8 mouse cellular contexts compared by ENCODE assay signal in genomic region chr19:23960275-23960674, GRCm38 (mm10).
A peak's percentile ranks its signal among the peaks of the same experiment; 100 is the strongest.
DNase-seq lines count a peak whose midpoint lies in the region; ATAC-seq lines count a peak whose summit lies in the region.

No protein-coding gene starts in this region.

- no peaks in the 10 kb centered on the region for H3K27me3 ChIP-seq in midbrain, embryonic 16.5 days (ENCODE audit: control insufficient read depth, insufficient read depth, low read depth, low read length)

- no peaks in the 10 kb centered on the region for H3K9me3 ChIP-seq in midbrain, embryonic 16.5 days (replicated peaks; ENCODE audit: control insufficient read depth, low read length, poor library complexity, severe bottlenecking)

- peak; percentile 46; the same call in 1 of the 2 replicates for ATAC-seq in midbrain, embryonic 16.5 days
- no peak for ATAC-seq in CD4-positive, CD25-positive, alpha-beta regulatory T cell, adult 4 months

- 0 out of 2 replicates have a peak overlapping the region, but pooled peaks have one; percentile 10 for H3K9ac ChIP-seq in midbrain, embryonic 16.5 days (ENCODE audit: low read depth, low read length)

- no peaks in the 10 kb centered on the region for H3K36me3 ChIP-seq in midbrain, embryonic 16.5 days (ENCODE audit: control insufficient read depth, insufficient read depth, low read length)

- no peak overlapping the region for H3K4me2 ChIP-seq in midbrain, embryonic 16.5 days (ENCODE audit: low read length)

- H3K4me1 ChIP-seq in midbrain, embryonic 16.5 days (ENCODE audit: control insufficient read depth, insufficient read depth, low read length): peaks cover 9% of the 10 kb centered on the region; the same call in 1 of the 2 replicates

- no peak overlapping the region for H3K4me3 ChIP-seq in midbrain, embryonic 16.5 days (ENCODE audit: low read depth, low read length)

- DNase-seq in adrenal gland, adult 2 months: peak; percentile 21
- DNase-seq in adrenal gland, adult 18-20 months (ENCODE audit: low spot score in 2 of 2): no peak
- DNase-seq in right cerebral cortex, postnatal 14 days: peak; percentile 25
- no peak for DNase-seq in right cerebral cortex, adult 18-20 months
- DNase-seq in kidney, adult 11 months: peak; percentile 45
- no peak for DNase-seq in spleen, postnatal 10 days (ENCODE audit: low spot score in 2 of 2)

- H3K27ac ChIP-seq in midbrain, embryonic 16.5 days (ENCODE audit: low read length): peak overlapping the region; percentile 61

- 22% methylated on average over 3 of the region's 3 CpGs for WGBS in midbrain, embryonic 16.5 days

Comparison
In these comparisons a context has a peak if more than half of its experiments do, and no peak if none do; other contexts are left out.
1. DNase-seq: peak in adrenal gland, adult 2 months (single experiment), right cerebral cortex, postnatal 14 days (single experiment) and kidney, adult 11 months (single experiment); none in adrenal gland, adult 18-20 months (0 of 2), right cerebral cortex, adult 18-20 months (single experiment) and spleen, postnatal 10 days (0 of 2).